Mouse (Mus musculus) midbrain, embryonic 14.5 days (tissue): ENCODE measurements at regions not wholly inside any gene's neighbourhood (a gene's known extent, or its start where the extent isn't known, plus 50 kb on each side); places are given as distances from the start of the nearest gene placed in this dataset.

Experiments used
- ATAC-seq: fragments of 200-750 bp; cut with Nextera tagmentation; 2 replicates; pipeline ENCODE4 v1.8.0; 2017; ENCODE audit warnings: moderate number of reproducible peaks, moderate library complexity; ENCODE audit not compliant: low FRiP score, low TSS enrichment
- DNase-seq: peaks from one replicate; pipeline ENCODE4 v3.0.0-alpha.2; 2015
- H3K27ac ChIP-seq: fragments of 300-500 bp; sonication (generic); replicated peaks from 2 replicates; pipeline ENCODE4 v1.5.1; 2014; ENCODE audit warnings: mild to moderate bottlenecking, low read depth, low read length, moderate library complexity
- H3K27me3 ChIP-seq: fragments of 300-500 bp; sonication (generic); 2 replicates; pipeline ENCODE4 v1.6.1; 2014; ENCODE audit warnings: low read length, control low read depth, mixed read lengths; ENCODE audit not compliant: control insufficient read depth, insufficient read depth
- H3K36me3 ChIP-seq: fragments of 300-500 bp; sonication (generic); 2 replicates; pipeline ENCODE4 v1.6.1; 2014; ENCODE audit warnings: low read length, control low read depth; ENCODE audit not compliant: control insufficient read depth, insufficient read depth
- H3K4me1 ChIP-seq: fragments of 300-500 bp; sonication (generic); 2 replicates; pipeline ENCODE4 v1.6.1; 2014; ENCODE audit warnings: mild to moderate bottlenecking, antibody characterized with exemption, low read length, control low read depth; ENCODE audit not compliant: control insufficient read depth, insufficient read depth
- H3K4me2 ChIP-seq: fragments of 300-500 bp; sonication (generic); 2 replicates; pipeline ENCODE4 v1.6.1; 2014; ENCODE audit warnings: mild to moderate bottlenecking, low read length, moderate library complexity
- H3K4me3 ChIP-seq: fragments of 300-500 bp; sonication (generic); replicated peaks from 2 replicates; pipeline ENCODE4 v1.5.1; 2014; ENCODE audit warnings: low read depth, low read length
- H3K9ac ChIP-seq: fragments of 300-500 bp; sonication (generic); replicated peaks from 2 replicates; pipeline ENCODE4 v1.6.1; 2014; ENCODE audit warnings: mild to moderate bottlenecking, low read length, moderate library complexity
- H3K9me3 ChIP-seq: fragments of 300-500 bp; sonication (generic); 2 replicates; pipeline ENCODE4 v1.6.1; 2016; ENCODE audit warnings: low read length, control low read depth, mixed read lengths; ENCODE audit not compliant: control insufficient read depth
- WGBS: fragments of 180-500 bp; shearing (Covaris S2); extraction: QIAGEN DNeasy Blood & Tissue Kit; methylation state at CpG from one replicate; pipeline ENCODE4 v1.1.7; 2014; 5-methylcytosine and 5-hydroxymethylcytosine counted together

GRCm38 (mm10) chr19:48090393-48090792 lies 115.4 kb upstream of the Sorcs3 start:
- ATAC-seq (no peak), DNase-seq (no peak)
- Histone ChIP-seq H3K27me3 (no peaks in the 10 kb centered on the region), H3K4me1 (no peaks in the 10 kb centered on the region), H3K36me3 (no peaks in the 10 kb centered on the region), H3K27ac (no peak overlapping the region), H3K4me3 (no peak overlapping the region), H3K9ac (no peak overlapping the region), H3K9me3 (no peaks in the 10 kb centered on the region), H3K4me2 (no peak overlapping the region)
- 40% methylated on average over 3 of the region's 3 CpGs for WGBS

GRCm38 (mm10) chr19:48097363-48097762 lies 108.5 kb upstream of the Sorcs3 start:
- H3K9me3 ChIP-seq: no peaks in the 10 kb centered on the region
- no peak overlapping the region for H3K4me3 ChIP-seq
- H3K4me1 ChIP-seq: no peaks in the 10 kb centered on the region
- no peak for ATAC-seq
- no peak overlapping the region for H3K9ac ChIP-seq
- H3K4me2 ChIP-seq: no peak overlapping the region
- DNase-seq: no peak
- no peaks in the 10 kb centered on the region for H3K27me3 ChIP-seq
- H3K36me3 ChIP-seq: no peaks in the 10 kb centered on the region
- WGBS: 84% methylated on average over 5 of the region's 5 CpGs
- no peak overlapping the region for H3K27ac ChIP-seq

- Histone ChIP-seq H3K4me1 (no peaks in the 10 kb centered on the region), H3K4me3 (no peak overlapping the region), H3K27me3 (no peaks in the 10 kb centered on the region), H3K27ac (no peak overlapping the region), H3K9me3 (no peaks in the 10 kb centered on the region), H3K9ac (no peak overlapping the region), H3K4me2 (no peak overlapping the region), H3K36me3 (no peaks in the 10 kb centered on the region)
- 59% methylated on average over 5 of the region's 5 CpGs for WGBS
- DNase-seq (no peak), ATAC-seq (no peak)
These were observed 107.8 kb upstream of the Sorcs3 start for GRCm38 (mm10) chr19:48097942-48098596.

- no peak overlapping the region for H3K4me2 ChIP-seq
- H3K4me1 ChIP-seq: no peaks in the 10 kb centered on the region
- no peak overlapping the region for H3K4me3 ChIP-seq
- no peaks in the 10 kb centered on the region for H3K9me3 ChIP-seq
- H3K9ac ChIP-seq: no peak overlapping the region
- H3K27ac ChIP-seq: no peak overlapping the region
- H3K27me3 ChIP-seq: no peaks in the 10 kb centered on the region
- no peak for DNase-seq
- no peak for ATAC-seq
- WGBS: 95% methylated on average over 6 of the region's 6 CpGs
- no peaks in the 10 kb centered on the region for H3K36me3 ChIP-seq
These were observed 104.8 kb upstream of the Sorcs3 start for GRCm38 (mm10) chr19:48100991-48101390.

- no peak for DNase-seq
- WGBS: 71% methylated on average over 9 of the region's 9 CpGs
- Histone ChIP-seq H3K27ac (no peak overlapping the region), H3K4me1 (no peaks in the 10 kb centered on the region), H3K9ac (no peak overlapping the region), H3K4me3 (no peak overlapping the region), H3K27me3 (no peaks in the 10 kb centered on the region), H3K36me3 (no peaks in the 10 kb centered on the region), H3K9me3 (no peaks in the 10 kb centered on the region), H3K4me2 (no peak overlapping the region)
- no peak for ATAC-seq
These were observed 90.7 kb upstream of the Sorcs3 start for GRCm38 (mm10) chr19:48115155-48115554.

GRCm38 (mm10) chr19:48115728-48116127 lies 90.1 kb upstream of the Sorcs3 start:
- Histone ChIP-seq H3K9me3 (no peaks in the 10 kb centered on the region), H3K4me2 (no peak overlapping the region), H3K27ac (no peak overlapping the region), H3K4me3 (no peak overlapping the region), H3K27me3 (no peaks in the 10 kb centered on the region), H3K4me1 (no peaks in the 10 kb centered on the region), H3K9ac (no peak overlapping the region), H3K36me3 (no peaks in the 10 kb centered on the region)
- DNase-seq (peak; percentile 23), ATAC-seq (no peak)
- 29% methylated on average over 8 of the region's 8 CpGs for WGBS

- no peak for DNase-seq
- no peak for ATAC-seq
- WGBS: 23% methylated on average over 4 of the region's 4 CpGs
These were observed 89.1 kb upstream of the Sorcs3 start for GRCm38 (mm10) chr19:48116689-48117088.

GRCm38 (mm10) chr19:48117646-48118045 lies 88.2 kb upstream of the Sorcs3 start:
- 69% methylated on average over 4 of the region's 4 CpGs for WGBS
- no peaks in the 10 kb centered on the region for H3K27me3 ChIP-seq
- no peak overlapping the region for H3K27ac ChIP-seq
- no peak overlapping the region for H3K4me2 ChIP-seq
- DNase-seq (peak; percentile 21), ATAC-seq (no peak)
- H3K9ac ChIP-seq: no peak overlapping the region
- no peaks in the 10 kb centered on the region for H3K36me3 ChIP-seq
- H3K4me1 ChIP-seq: no peaks in the 10 kb centered on the region
- H3K9me3 ChIP-seq: no peaks in the 10 kb centered on the region
- H3K4me3 ChIP-seq: no peak overlapping the region

More at GRCm38 (mm10) chr19:48116689-48117088, 89.1 kb upstream of the Sorcs3 start:
- H3K4me1 ChIP-seq: no peaks in the 10 kb centered on the region
- H3K36me3 ChIP-seq: no peaks in the 10 kb centered on the region
- H3K9ac ChIP-seq: no peak overlapping the region
- no peaks in the 10 kb centered on the region for H3K9me3 ChIP-seq
- no peaks in the 10 kb centered on the region for H3K27me3 ChIP-seq
- no peak overlapping the region for H3K4me3 ChIP-seq
- H3K27ac ChIP-seq: no peak overlapping the region
- H3K4me2 ChIP-seq: no peak overlapping the region

- H3K36me3 ChIP-seq: no peaks in the 10 kb centered on the region
- H3K4me1 ChIP-seq: no peaks in the 10 kb centered on the region
- no peak overlapping the region for H3K4me2 ChIP-seq
- no peaks in the 10 kb centered on the region for H3K27me3 ChIP-seq
- WGBS: 92% methylated on average over 11 of the region's 11 CpGs
- DNase-seq (no peak), ATAC-seq (no peak)
- no peak overlapping the region for H3K27ac ChIP-seq
- no peaks in the 10 kb centered on the region for H3K9me3 ChIP-seq
- H3K9ac ChIP-seq: no peak overlapping the region
- H3K4me3 ChIP-seq: no peak overlapping the region
These were observed 83.5 kb upstream of the Sorcs3 start for GRCm38 (mm10) chr19:48122281-48122680.
